Mouse (Mus musculus) hindbrain, embryonic 15.5 days (tissue): ENCODE data around the gene Eef1a2. TPM values are rescaled to one million over a fixed set of nuclear protein-coding genes. Genes with fewer than 3 reads are reported as not detected.

Experiments used
- ATAC-seq: fragments of 200-750 bp; cut with Nextera tagmentation; 2 replicates; pipeline ENCODE4 v1.8.0; 2017; ENCODE audit warnings: low read depth, moderate number of reproducible peaks, moderate TSS enrichment; ENCODE audit not compliant: low FRiP score
- H3K27ac ChIP-seq: fragments of 300-500 bp; sonication (generic); replicated peaks from 2 replicates; pipeline ENCODE4 v1.5.1; 2015; ENCODE audit warnings: mild to moderate bottlenecking, inconsistent platforms
- H3K27me3 ChIP-seq: fragments of 300-500 bp; sonication (generic); 2 replicates; pipeline ENCODE4 v1.6.1; 2015; ENCODE audit warnings: control low read depth, inconsistent platforms
- H3K36me3 ChIP-seq: fragments of 300-500 bp; sonication (generic); 2 replicates; pipeline ENCODE4 v1.6.1; 2015; ENCODE audit warnings: control low read depth, inconsistent platforms
- H3K4me1 ChIP-seq: fragments of 300-500 bp; sonication (generic); replicated peaks from 2 replicates; pipeline ENCODE4 v1.6.1; 2015; ENCODE audit warnings: control low read depth, inconsistent platforms
- H3K4me2 ChIP-seq: fragments of 300-500 bp; sonication (generic); 2 replicates; pipeline ENCODE4 v1.6.1; 2015; ENCODE audit warnings: moderate library complexity, mild to moderate bottlenecking, inconsistent platforms
- H3K4me3 ChIP-seq: fragments of 300-500 bp; sonication (generic); 2 replicates; pipeline ENCODE4 v1.5.1; 2015; ENCODE audit warnings: mild to moderate bottlenecking, inconsistent platforms
- H3K9ac ChIP-seq: fragments of 300-500 bp; sonication (generic); 2 replicates; pipeline ENCODE4 v1.6.1; 2015; ENCODE audit warnings: inconsistent platforms
- H3K9me3 ChIP-seq: fragments of 300-500 bp; sonication (generic); 2 replicates; pipeline ENCODE4 v1.6.1; 2016; ENCODE audit warnings: control low read depth, inconsistent platforms
- WGBS: fragments of 180-500 bp; shearing (Covaris S2); methylation state at CpG from one replicate; pipeline ENCODE4 v1.1.7; 2015; 5-methylcytosine and 5-hydroxymethylcytosine counted together
- polyA plus RNA-seq: library from polyadenylated mRNA; unstranded; fragments of >200 nt; fragmentation: Nextera tagmentation; extraction: Ambion mirVana; gene quantifications from 2 replicates; pipeline ENCODE4 v1.2.1, GENCODE M21; 2015

Eef1a2 gene
- polyA plus RNA-seq, 1 experiment from 2014 or later: 14.5 TPM

DNA sequence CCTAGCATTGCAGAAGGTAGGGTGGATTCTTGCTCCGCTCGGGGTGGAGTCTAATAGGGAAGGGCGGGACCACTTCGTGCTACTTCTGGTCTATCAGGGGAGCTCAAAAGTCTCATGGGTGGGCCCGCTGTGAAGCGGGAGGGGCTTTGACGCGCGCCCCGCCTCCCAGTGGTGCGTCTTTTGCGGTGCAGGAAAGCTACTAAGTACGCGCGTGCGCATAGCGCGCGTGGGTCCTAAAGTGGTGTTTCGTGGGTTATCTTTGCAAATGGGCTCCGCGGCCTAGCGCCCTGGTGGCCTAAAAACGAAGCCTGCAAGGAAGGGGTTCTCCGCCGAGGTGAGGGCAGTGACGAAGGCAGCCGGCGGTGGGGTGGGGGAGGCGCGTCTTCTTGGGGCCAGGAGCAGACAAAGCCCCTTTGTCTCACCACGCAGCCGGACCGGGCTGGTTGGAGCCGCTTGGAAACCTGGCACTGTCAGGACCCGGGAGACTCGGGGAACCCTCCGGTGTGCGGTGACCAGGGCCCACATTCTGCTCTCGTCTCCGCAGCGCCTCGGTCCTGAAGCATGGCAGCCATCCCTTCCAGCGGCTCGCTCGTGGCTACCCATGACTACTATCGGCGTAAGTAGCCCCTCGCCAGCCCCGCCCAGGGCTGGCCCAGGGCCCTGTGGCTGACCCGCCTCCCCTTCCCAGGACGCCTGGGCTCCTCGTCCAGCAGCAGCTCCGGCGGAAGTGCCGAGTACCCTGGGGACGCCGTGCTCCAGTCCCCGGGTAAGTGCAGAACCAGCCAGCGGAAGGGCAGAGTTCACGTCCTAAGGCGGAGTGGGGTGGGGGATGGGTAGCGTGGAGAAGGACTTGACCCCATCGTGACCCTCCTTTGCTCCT lies 30.5 kb upstream of the Eef1a2 start, which contains the start of gene Ppdpf:
TSS of gene Ppdpf (plus strand) at position 127 of the 880 bp plus-strand sequence.
- WGBS: under 1% methylated on average over 64 of the region's 64 CpGs
- H3K27ac ChIP-seq: peak within 1 kb of the TSS; percentile 96

GRCm38 (mm10) chr2:181186635-181187034 lies 29.8 kb upstream of the Eef1a2 start:
- H3K27ac ChIP-seq: peak overlapping the region; percentile 96
- H3K9me3 ChIP-seq: no peaks in the 10 kb centered on the region
- peak overlapping the region; percentile 69 for H3K4me2 ChIP-seq
- peak overlapping the region; percentile 95 for H3K9ac ChIP-seq
- H3K4me1 ChIP-seq: peaks cover 17% of the 10 kb centered on the region
- peak overlapping the region; percentile 72 for H3K4me3 ChIP-seq
- ATAC-seq: peak; percentile 87
- WGBS: 0% methylated on average over 14 of the region's 14 CpGs
- peaks cover 6% of the 10 kb centered on the region; the same call in 1 of the 2 replicates for H3K36me3 ChIP-seq
- H3K27me3 ChIP-seq: no peaks in the 10 kb centered on the region

More for the DNA sequence above, 30.5 kb upstream of the Eef1a2 start, which contains the start of gene Ppdpf:
- H3K4me1 ChIP-seq: peaks cover 17% of the 10 kb centered on the region
- peak within 1 kb of the TSS; percentile 72 for H3K4me3 ChIP-seq
- no peaks in the 10 kb centered on the region for H3K9me3 ChIP-seq
- peak; percentile 91 for ATAC-seq
- peaks cover 6% of the 10 kb centered on the region; the same call in 1 of the 2 replicates for H3K36me3 ChIP-seq
- H3K9ac ChIP-seq: peak within 1 kb of the TSS; percentile 95
- no peaks in the 10 kb centered on the region for H3K27me3 ChIP-seq
- H3K4me2 ChIP-seq: peak within 1 kb of the TSS; percentile 69

DNA sequence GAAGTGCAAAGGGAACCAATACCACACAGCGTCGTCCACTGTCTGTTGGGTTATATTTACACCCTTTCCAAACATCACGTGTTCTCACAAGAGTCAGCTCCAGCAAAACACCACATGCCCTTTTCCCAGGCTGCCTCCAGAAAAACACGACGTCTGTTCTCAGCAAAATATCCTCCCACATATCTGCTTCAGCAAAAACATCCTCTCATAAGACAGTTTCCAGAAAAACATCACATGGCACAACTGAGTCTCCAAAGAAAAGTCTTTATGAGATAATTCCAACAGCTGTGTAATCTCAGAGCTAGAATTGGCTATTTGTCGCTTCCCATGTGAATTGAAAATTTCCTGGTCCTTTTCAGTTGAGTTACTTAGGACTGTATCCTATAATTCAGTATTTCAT lies 24.1 kb upstream of the Eef1a2 start:
- Histone ChIP-seq H3K9ac (no peak overlapping the region), H3K4me1 (no peaks in the 10 kb centered on the region), H3K4me2 (no peak overlapping the region), H3K36me3 (no peaks in the 10 kb centered on the region), H3K27me3 (no peaks in the 10 kb centered on the region), H3K9me3 (no peaks in the 10 kb centered on the region), H3K4me3 (no peak overlapping the region), H3K27ac (no peak overlapping the region)
- ATAC-seq: no peak
- WGBS: 84% methylated on average over 6 of the region's 6 CpGs

GRCm38 (mm10) chr2:181178471-181178870 lies 21.7 kb upstream of the Eef1a2 start:
- WGBS: 88% methylated on average over 5 of the region's 5 CpGs
- H3K4me1 ChIP-seq: no peaks in the 10 kb centered on the region

DNA sequence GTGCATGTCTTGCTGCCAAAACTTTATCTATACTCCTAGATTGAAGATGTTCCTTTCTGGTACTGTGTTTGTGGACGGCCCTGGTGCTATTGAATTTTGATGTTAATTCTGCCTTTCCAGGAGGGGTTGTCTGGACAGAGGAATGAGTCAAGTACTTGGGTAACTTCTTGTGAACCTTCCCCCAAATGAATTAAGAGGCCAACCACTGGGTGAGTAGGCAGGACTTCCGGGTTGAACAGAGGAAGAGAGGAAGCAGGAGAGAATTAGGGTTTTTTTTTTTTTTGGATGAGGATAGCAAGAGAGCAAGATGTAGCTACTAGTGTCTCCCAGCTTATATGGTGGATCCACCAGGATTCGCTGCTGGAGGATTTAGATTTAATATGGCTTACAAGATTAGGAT lies 21.2 kb upstream of the Eef1a2 start:
- H3K27me3 ChIP-seq: no peaks in the 10 kb centered on the region
- WGBS: 72% methylated on average over 3 of the region's 3 CpGs
- no peaks in the 10 kb centered on the region for H3K4me1 ChIP-seq
- ATAC-seq: no peak
- no peak overlapping the region for H3K4me3 ChIP-seq
- H3K9me3 ChIP-seq: no peaks in the 10 kb centered on the region
- no peak overlapping the region for H3K9ac ChIP-seq
- no peak overlapping the region for H3K4me2 ChIP-seq
- H3K36me3 ChIP-seq: no peaks in the 10 kb centered on the region
- H3K27ac ChIP-seq: no peak overlapping the region

More at GRCm38 (mm10) chr2:181178471-181178870, 21.7 kb upstream of the Eef1a2 start:
- Histone ChIP-seq H3K4me3 (no peak overlapping the region), H3K27me3 (no peaks in the 10 kb centered on the region), H3K4me2 (no peak overlapping the region), H3K36me3 (no peaks in the 10 kb centered on the region), H3K9me3 (no peaks in the 10 kb centered on the region), H3K9ac (no peak overlapping the region), H3K27ac (no peak overlapping the region)
- ATAC-seq: no peak

GRCm38 (mm10) chr2:181174646-181175045 lies 17.8 kb upstream of the Eef1a2 start:
- Histone ChIP-seq H3K4me2 (no peak overlapping the region), H3K4me3 (no peak overlapping the region), H3K27me3 (no peaks in the 10 kb centered on the region), H3K4me1 (no peaks in the 10 kb centered on the region), H3K9me3 (no peaks in the 10 kb centered on the region), H3K27ac (no peak overlapping the region), H3K36me3 (no peaks in the 10 kb centered on the region), H3K9ac (no peak overlapping the region)
- WGBS: 92% methylated on average over 3 of the region's 3 CpGs
- ATAC-seq: no peak

GRCm38 (mm10) chr2:181166469-181166868 lies 9.7 kb upstream of the Eef1a2 start:
- Histone ChIP-seq H3K4me1 (no peaks in the 10 kb centered on the region), H3K4me3 (no peak overlapping the region), H3K9me3 (no peaks in the 10 kb centered on the region), H3K36me3 (no peaks in the 10 kb centered on the region), H3K4me2 (no peak overlapping the region), H3K27me3 (no peaks in the 10 kb centered on the region), H3K9ac (no peak overlapping the region), H3K27ac (no peak overlapping the region)
- no peak for ATAC-seq
- WGBS: 86% methylated on average over 5 of the region's 5 CpGs

DNA sequence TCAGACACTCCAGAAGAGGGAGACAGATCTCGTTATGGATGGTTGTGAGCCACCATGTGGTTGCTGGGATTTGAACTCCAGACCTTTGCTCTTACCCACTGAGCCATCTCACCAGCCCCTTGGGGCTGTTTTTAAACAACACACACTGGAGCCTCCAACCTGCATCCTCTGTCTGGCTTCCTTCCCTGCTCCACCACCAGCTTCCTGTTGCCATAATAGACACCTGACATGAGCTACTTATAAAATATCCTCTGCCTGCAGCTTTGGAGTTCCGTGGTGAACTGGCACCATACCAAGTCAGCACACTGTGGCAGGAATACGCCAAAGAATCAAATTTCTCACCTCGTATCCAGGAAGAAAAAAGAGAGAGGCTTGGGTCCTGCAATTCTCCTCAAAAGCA lies 4.0 kb upstream of the Eef1a2 start:
- Histone ChIP-seq H3K27me3 (no peaks in the 10 kb centered on the region), H3K9ac (no peak overlapping the region), H3K9me3 (no peaks in the 10 kb centered on the region), H3K4me1 (peaks cover 32% of the 10 kb centered on the region), H3K27ac (no peak overlapping the region), H3K4me2 (no peak overlapping the region), H3K36me3 (no peaks in the 10 kb centered on the region), H3K4me3 (no peak overlapping the region)
- 69% methylated on average over 4 of the region's 4 CpGs for WGBS
- ATAC-seq: no peak

- Histone ChIP-seq H3K27me3 (no peaks in the 10 kb centered on the region), H3K4me2 (peak overlapping the region; percentile 11), H3K36me3 (no peaks in the 10 kb centered on the region), H3K9me3 (no peaks in the 10 kb centered on the region), H3K4me3 (no peak overlapping the region), H3K4me1 (peaks cover 43% of the 10 kb centered on the region), H3K27ac (peak overlapping the region; percentile 81), H3K9ac (no peak overlapping the region; the same call in 1 of the 2 replicates)
- 0% methylated on average over 2 of the region's 2 CpGs for WGBS
- peak; percentile 82 for ATAC-seq
Observed at GRCm38 (mm10) chr2:181159771-181160170, 3.0 kb upstream of the Eef1a2 start.

- WGBS: 46% methylated on average over 7 of the region's 7 CpGs
- H3K4me2 ChIP-seq: peak overlapping the region; percentile 11; the same call in 1 of the 2 replicates
- no peaks in the 10 kb centered on the region for H3K27me3 ChIP-seq
- peak overlapping the region; percentile 81 for H3K27ac ChIP-seq
- peaks cover 50% of the 10 kb centered on the region for H3K4me1 ChIP-seq
- H3K4me3 ChIP-seq: no peak overlapping the region
- no peaks in the 10 kb centered on the region for H3K9me3 ChIP-seq
- H3K36me3 ChIP-seq: no peaks in the 10 kb centered on the region
- ATAC-seq: no peak
- no peak overlapping the region for H3K9ac ChIP-seq
Observed at GRCm38 (mm10) chr2:181159091-181159514, 2.3 kb upstream of the Eef1a2 start.

DNA sequence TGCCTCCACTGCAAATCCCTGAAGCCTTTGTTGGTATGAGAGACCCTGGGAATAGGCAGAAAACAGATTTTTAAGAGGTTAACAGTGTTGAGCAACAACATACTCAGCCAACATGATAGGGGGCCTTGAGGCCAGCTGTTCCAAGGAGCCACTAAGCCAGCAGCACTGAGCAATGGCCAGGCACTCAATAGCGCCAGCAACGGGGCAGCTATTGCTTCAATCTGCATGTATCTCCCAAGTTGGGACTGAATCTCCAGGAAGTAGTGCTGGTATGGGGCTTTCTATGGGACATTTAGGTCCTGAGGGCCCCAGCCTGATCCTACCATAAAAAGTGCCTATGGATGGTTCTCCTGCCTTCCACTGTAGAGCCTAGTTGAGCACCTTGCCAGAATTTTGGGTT lies 1.7 kb upstream of the Eef1a2 start:
- Histone ChIP-seq H3K9ac (no peak overlapping the region), H3K9me3 (no peaks in the 10 kb centered on the region), H3K4me1 (peaks cover 50% of the 10 kb centered on the region), H3K4me3 (no peak overlapping the region), H3K27me3 (no peaks in the 10 kb centered on the region), H3K27ac (no peak overlapping the region), H3K36me3 (peaks cover under 1% of the 10 kb centered on the region; the same call in 1 of the 2 replicates), H3K4me2 (no peak overlapping the region)
- WGBS: 92% methylated on average over 2 of the region's 2 CpGs
- ATAC-seq: no peak

DNA sequence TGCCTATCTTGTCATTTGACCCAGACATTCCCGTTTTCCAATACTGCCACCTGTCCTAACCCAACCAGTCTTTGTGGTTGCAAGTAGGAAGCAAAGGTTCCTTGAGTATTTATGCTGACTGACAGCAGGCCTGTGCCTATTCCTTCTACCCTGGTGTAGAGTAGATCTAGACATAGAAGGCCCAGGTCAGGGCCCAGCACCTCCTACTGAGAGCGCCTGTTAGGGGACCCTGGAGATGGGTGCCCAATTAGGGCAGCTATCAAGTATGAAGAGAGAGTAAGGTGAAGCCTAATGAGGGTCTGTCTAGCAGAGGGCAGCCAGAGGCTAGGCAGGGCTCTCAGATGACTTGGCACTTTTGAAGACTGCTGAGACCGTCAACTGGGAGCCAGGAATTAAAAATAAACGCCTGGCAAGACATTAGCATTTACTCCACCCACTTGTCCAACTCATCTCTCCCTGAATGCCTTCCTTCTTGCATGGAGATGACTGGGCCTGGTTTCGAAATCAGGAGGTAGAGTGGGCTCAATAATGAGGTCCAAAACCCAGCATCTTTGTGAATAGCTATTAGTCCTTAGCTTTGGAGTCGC lies 995 bp upstream of the Eef1a2 start:
- 0 out of 2 replicates have a peak overlapping the region, but pooled peaks have one; percentile 54 for H3K4me3 ChIP-seq
- no peak for ATAC-seq
- 81% methylated on average over 6 of the region's 6 CpGs for WGBS
- peaks cover 50% of the 10 kb centered on the region for H3K4me1 ChIP-seq
- no peaks in the 10 kb centered on the region for H3K9me3 ChIP-seq
- H3K4me2 ChIP-seq: peak overlapping the region; percentile 78
- H3K9ac ChIP-seq: no peak overlapping the region
- peaks cover 7% of the 10 kb centered on the region for H3K36me3 ChIP-seq
- peak overlapping the region; percentile 86 for H3K27ac ChIP-seq
- no peaks in the 10 kb centered on the region for H3K27me3 ChIP-seq
